Mouse (Mus musculus) retina, postnatal 7 days (tissue): ENCODE data around the gene Arsb.

ENCODE experiments used
- DNase-seq: peaks from one replicate; pipeline ENCODE4 v3.0.0-alpha.2; 2012; ENCODE audit warnings: low read depth, low spot score

Arsb gene

DNA sequence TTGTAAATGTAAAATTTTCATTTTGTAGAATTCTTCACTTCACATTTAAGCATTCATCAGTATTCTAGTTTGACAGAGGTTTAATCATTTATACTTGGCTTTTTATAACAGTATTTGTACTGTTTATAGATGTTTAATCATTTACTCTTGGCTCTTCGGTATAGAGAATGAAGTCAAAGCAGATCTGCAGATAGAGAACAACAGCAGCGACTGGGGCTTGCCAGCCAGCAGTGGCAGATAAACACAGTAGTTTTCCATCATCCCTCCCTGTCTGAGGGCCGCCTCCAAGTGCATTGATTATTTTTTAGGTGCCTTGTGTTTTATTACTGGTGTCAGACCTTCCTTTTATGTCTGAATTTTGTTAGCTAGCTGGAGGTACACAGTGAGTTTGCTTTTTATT, 118.6 kb downstream of the Arsb start:
- no peak for DNase-seq

DNA sequence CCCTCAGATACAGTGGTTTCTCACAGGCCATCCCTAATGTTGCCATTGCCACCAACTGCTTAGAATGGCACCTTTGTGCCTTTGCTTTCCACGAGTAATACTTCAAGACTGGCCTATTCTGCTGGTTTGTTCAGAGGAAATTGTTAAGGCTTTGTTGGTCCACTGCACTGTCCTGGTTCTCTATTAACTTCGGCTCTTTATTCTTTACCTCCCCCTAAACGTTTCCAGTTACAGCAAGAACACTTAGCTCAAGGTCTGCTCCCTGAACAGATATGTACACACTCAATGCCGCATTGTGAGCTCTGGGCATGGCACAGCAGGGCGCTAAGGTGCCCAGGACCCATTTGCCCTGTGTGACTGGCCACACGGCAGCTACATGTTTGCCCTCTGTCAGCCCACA, 119.8 kb downstream of the Arsb start:
- DNase-seq = no peak

DNA sequence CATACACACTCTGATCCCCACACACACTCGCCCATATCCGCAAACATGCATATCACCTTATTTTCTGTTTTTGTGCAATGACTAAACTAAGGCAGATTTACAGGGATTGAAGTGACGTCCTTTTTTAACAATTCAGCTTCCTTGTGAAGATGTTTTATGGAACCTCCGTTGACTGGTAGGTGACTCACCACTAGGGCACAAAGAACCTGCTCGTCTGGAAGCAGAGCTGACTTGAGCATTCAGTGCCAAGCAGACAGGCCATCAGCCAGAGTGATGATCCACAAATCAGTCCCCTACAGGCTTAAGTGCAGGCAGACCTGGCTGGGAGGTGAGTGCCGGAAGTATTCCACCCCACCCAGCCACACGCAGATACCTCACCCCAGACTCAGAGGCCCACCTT, 120.7 kb downstream of the Arsb start:
- DNase-seq = no peak

DNA sequence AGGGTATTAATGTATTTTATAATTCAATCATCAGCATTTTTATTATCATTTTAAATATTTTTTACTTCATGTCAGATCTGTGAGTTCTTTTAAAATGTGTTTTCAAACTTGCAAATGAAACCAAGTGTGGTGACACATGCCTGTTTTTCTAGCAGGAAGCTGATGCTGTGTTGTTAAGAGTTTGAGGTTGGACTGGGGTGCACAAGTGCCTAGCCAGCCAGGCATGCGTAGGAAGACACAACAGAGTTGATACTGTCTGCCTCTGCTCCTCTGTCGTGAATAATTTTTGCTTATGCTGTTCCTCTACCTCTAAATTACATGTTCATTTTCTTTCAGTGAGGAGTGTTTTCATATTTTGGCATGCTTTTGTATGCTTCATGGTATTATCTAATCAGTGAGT, 122.7 kb downstream of the Arsb start:
- no peak for DNase-seq

DNA sequence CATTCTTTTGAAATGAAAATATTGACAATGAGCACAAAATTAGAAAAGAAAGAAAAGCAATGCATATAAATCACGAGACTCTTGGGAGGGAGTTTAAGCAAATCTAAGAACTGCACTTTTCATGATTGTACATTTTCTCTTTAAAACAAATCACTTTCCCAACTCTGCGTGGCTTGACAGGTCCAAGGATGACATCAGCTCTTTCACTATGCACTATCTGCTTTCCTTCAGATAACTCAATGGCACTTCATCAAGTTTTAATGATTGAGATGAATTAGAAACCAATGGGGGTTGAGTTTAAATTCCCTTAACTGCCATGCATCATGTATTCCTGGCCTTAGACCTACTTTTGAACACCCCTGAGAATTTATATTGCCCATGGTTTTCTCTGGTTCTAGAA, 124.0 kb downstream of the Arsb start:
- no peak for DNase-seq

DNA sequence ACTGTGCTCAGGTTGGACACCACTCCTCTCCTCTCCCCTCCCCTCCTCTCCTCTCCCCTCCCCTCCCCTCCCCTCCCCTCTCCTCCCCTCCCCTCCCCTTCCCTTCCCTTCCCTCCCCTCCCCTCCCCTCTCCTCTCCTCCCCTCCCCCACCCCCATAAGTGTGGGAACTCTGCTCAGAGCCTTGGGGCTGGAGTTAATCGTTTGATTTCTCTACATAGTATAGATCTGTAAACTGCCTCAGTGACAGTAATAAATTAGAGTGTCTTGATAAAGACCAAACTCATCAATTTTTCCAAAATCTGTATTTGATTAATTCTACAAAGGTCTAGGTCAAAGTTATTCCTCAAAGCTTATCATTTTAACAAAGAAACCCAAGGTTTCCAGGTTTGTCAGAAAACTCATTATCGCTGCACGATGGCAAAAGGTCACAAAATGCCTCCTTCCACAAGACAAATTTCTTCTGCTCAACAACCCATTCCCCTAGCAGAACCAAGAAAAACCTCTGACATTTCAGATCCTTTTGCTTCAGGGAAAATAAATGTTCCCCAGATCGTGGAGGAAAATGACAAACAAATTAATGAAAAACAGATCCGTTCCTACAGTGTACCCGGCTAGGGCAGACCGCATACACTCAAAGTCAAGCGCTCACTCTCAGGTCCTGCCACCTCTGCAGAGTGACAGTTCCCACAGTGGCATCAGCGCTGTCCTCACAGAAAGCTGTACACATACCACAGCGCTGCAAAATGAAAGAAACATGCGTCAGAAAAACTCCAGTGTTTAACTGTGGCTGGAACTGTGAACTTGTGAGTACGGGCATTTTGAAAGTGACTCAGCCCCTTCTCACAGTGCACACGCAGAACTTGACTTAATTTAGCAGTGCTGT, 126.8 kb downstream of the Arsb start:
- no peak for DNase-seq

DNA sequence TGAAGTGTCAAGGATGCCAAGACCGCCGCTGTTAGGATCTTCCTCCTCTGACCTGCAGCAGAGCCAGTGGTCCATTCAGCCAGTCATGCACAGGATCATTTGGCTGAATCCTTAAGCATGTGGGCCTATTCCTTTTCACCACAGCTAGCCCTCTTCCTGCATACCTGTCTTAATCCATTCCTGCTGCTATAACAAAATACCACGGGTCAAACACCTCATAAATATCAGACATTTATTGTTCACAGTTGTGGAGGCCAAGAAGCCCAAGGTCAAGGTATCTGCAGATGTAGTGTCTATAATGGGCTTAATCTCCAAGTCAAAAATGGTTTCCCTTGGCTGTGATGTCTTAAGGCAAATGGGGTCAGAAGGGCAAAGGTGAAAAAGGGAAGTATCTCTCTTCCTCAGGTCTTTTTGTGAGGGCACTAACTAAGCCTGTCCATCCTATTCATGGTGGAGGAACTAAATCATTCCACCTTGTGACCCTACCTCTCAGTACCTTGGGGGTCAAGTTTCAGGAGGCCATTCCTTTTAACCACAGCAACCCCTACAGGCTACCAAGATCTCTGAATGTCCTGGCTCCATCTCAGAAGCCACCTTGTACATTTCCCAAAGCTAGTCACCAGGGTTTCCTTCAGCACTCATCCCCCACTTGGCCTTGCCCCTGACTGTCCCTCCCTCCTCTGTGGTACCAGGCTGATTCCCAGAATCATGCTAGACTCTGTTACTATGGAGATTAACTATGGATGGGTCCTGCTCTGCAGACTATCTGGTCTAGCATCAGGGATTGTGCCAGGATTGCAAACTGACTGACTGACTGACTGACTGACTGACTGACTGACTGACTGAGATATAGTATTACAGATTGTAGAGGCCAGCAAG, 128.2 kb downstream of the Arsb start:
- no peak for DNase-seq

DNA sequence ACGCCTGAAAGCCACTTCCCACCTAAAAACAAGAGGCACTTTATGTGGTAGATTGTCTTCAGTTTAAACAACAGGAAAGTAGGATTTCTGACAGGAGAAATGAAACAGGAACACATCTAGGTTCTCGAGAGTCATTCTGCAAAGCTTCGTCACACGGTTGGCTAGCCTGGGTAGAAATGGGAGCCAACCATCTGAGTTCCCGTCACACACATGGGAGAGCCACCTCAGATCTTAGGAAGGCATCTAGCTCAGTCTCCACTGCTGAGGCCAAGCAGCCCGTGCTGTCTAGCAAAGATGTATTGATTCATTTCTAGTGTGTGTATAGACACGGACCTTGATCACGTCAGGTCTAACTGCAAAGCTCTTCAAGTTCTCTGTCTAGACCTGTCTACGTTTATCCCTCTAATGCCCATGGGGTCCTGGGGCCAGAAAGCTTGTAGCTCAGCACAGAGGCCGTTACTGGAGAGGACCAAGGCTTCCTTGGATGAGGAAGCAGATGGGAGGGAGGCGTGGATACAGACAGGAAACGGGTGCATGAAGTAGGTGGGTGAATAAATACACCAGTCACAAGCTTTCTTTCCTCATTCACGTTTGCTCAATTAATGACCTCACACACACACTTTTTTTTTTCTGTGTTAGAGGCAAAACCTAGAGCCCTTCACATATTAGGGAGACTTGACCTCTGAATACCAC, 129.7 kb downstream of the Arsb start:
- DNase-seq = no peak

DNA sequence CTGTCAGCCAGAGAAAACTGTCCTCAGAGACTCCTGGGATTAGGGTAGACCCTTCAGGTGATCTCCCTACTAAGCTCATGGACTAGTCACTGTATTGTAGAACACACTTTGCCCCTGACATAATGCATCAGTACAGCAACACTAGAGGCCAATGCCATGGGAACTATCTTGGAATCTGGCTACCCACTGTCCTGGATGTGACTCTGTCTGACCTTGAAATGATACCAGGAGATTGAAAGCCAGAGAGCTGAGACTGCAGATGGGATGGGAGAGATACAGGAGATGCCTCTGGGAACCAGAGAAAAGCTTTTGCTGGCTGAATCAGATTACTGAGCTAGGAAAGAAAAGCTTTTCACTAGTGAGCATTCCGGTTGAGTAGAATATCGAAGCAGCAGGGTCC, 130.7 kb downstream of the Arsb start:
- no peak for DNase-seq

DNA sequence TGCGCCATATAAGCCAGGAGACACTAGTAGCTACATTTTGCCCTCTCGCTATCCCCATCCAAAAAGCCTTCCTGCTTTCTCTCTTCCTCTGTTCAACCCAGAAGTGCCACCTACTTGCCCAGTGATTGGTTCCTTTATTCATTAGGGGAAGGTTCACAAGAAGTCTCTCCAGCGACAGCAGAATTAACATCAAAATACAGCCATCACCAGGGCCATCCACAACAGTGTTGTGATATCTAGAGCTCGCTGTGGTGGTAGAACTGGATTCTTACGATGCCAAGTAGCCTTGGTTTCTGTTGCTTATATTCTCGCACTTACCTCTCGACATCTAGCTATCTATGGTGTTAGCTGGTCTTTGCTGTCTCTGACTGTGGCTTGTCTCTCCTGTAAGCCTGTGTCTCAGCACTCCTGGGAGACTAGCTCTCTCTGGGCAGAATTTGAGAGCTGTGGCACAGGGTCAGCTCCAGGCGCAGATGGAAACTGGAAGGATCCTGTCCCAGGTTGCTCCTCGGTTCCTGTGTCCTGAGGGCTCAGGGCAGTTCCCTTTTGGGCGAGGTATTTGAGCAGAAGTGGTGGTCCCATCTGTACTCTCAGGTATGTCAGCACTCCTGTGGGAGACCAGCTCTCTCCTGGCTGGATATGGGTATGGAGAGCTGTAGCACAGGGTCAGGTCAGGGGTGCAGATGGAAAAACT, 135.3 kb downstream of the Arsb start:
- no peak for DNase-seq

DNA sequence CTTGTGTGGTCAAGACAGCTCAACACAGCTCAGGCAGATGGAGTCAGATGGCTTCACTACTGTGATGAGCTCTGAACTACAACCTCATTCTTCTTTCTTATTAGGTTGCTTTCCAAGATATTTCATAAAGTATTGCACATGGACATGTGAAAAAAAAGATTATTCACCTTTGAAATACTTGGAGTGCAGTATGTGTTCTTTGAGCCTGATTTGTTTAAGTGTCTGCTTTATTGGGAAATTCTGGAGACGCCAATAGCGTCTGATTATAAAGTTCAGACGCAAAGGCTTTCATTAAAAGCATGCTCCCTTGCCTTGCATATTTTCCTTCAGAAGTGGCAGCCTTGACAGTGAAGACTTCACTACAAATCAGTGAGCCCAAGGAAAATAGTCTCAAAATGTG, 136.5 kb downstream of the Arsb start:
- DNase-seq = no peak

DNA sequence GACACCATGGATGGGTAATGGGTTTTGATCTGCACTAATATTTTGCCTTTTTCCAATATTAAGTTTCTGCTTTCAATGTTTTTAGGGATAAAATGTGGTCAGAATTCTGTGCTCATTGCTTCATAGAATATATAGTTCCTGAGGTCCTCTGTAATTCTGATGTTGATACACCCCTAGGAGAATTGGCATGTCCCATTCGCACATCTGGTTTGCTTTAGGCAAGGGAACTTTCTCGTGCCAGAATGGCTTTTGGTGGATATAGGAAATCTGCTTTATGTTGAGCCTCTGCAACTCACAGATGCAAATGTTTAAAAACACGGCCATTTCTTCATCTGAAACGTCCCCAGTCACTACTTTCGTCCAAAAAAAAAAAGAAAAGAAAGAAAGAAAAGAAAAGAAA, 138.4 kb downstream of the Arsb start:
- no peak for DNase-seq

DNA sequence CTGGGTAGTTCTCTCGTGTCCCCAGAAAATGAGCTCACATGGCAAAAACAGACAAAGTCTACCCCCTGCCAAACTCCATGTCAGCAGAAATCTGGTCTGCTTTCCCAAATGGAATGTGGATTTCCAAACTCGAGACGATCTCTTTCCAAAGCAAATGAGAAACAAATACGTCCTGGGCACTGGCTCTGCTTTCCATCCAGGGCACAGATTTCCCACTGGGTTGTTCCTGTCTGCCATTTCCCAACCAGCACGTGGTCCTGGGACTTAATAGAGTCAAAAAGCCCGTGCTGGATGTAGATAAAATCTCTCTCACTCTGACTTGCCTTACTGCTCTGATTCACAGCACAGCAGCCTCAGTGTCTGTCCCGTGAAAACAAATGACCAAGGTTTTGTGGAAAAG, 139.6 kb downstream of the Arsb start:
- DNase-seq = no peak

DNA sequence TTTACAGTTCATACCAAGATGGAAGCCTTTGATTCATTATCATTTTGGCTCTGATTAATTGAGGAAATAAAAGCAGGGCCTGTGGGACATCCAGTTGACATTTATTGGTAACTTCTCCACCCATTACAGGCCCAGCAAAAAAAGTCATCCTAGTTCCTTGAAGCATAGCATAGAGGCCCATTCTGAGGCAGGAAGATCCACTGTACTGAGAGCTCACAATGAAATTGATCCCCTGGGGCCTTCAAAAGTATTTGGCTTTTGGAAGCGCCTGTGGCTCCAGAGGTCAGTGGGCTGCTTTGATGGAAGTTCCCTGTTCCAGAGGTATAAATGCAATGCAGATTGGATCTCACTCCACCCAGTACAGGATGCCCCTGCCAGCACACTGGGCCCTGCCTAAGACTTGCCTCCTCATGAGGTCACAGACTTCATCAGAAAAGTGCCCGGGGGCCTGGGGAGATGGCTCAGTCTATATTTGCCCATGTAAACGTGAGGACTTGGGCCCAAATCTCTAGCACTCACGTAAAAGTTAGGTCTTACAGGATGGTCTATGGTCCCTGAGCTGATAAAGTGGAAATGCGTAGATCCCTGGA, 141.0 kb downstream of the Arsb start:
- DNase-seq = no peak

DNA sequence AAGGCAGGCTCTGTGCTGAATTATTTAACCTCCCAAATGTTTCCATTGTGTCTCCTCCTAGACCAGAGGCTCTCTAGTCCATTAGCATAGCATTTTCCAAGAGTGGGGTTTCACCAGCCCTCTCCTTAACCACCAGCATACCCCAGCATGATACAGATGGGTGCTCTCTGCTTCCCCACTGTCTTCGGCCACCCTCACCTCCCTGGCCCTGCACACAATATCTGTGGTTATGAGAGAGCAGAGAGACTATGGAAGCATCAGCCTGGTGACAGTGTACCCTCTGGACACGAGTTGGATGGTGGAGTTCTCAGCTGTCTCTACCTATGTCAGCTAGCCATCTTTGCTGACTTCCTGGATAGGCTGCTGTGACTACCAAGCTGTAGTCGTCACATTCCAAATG, 142.8 kb downstream of the Arsb start:
- DNase-seq = no peak

DNA sequence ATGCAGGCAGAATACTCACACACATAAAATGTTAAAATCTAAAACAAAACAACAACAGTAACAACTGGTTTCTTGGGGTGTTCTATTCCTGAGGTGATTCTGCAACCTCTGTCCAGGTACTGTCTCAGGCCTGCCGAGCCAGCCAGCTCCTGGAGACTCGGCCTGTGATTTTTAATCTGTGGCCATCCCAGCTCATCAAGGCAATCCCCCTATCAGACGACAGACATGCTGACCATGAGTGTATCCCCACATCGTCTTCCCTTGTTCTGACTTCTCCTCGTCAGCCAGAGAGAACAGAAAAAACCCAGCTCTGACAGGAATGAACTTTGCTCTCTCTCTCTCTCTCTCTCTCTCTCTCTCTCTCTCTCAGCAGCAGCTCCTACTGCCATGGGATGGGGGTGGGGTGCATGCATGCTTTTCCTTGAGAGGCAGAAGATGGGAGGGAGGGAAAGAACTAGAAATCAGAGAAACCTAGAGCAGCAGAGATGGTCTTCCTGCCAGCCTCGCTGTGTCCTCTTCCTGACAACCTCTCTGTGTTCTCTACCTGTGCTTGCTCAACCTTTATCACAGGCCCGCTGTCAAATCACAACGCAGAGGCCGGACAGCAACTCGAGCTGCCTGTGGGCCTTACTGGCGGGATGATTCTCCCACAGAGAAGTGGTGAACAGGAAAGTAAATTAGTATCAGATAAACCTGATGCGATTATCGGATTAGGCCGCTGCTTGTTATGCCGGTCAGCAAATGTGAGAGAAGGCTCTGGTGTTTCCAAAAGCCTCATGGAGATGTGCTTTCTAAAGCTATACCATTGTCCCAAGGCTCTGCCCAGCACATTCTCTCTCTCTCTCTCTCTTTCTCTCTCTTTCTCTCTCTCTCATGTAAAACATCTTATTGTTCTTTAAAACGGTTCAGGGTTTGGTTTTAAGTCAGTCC, 144.5 kb downstream of the Arsb start:
- peak; percentile 67 for DNase-seq

DNA sequence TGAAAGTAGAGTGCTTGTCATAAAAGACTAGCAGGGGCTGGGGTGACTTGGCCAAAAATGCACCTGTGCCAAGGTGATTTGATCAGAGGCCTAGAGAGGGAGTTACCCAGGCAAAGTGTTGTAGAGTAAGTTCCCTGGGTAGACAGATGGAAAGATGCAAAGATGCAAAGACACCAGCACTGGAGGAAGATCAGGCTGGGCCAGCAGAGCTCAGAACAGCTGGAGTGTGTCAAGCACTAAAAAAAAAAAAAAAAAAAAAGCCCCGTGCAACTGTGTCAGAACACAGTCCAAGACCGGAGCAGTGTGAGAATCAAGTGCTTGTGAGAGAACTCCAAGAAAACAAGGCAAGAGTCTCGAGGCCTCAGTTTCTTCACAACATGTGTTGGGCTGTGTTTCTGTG, 148.1 kb downstream of the Arsb start:
- DNase-seq = no peak

DNA sequence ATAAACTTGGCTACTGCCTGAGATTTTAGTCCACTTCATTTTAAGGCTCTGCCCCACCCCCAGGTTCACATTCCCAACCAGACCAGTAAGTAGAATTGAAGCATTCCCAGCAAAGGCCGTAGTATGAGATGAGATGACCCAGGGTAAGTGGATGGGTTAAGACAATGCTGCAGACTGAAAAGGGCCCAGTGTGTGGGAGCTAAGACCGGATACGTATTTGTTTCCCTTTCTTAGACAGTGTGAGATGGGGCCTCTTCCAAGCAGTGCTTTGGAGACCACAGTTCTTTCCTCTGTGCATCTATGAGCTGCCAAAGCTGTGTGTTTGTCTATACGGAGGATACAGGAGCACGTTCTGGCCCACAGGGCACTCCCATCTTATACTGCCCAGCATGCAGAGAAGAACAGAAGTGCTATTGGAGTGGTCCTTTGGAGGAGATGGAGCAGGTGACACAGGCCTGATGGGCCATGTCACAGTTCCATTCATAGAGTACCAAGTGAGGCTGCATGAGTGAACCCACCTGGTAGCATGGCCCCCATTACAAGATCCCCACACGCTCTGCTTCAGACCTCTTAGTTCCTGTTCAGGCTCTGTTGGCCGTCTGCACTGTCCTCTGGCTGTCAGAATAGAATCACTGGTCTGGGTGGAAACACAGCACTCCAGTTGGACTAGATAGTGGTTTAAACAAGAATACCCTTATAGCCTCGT, 148.8 kb downstream of the Arsb start:
- no peak for DNase-seq

DNA sequence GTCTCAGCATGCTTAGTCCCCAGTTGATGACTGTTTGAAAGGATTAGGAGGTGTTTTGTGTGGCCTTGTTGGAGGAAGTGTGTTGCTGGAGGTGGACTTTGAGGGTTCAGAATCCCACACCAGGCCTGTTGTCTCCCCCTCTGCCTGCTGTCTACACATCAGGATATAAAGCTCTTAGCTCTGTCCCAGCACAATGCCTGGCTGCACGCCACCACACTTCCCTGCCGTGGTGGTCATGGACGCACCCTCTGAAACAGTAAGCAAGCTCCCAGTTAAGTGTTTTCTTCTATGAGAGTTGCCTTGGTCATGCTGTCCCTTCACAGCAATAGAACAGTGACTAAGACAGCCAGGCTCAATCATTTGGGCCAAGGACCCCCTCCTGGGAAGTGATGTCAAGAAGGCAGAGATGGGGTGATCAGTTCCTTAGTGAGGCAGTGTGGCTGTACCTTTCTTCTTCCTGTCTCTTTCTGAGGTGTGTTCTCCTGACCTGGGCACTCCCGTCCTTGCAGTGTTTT, 149.4 kb downstream of the Arsb start:
- no peak for DNase-seq
